Mouse (Mus musculus) lung, postnatal 0 days (tissue): Measurements from ENCODE around the gene Rmi2.

ENCODE experiments used
- CTCF ChIP-seq: IDR thresholded peaks from 2 replicates; pipeline ENCODE4 v1.5.1; 2016; ENCODE audit warnings: antibody characterized with exemption, mild to moderate bottlenecking
- EP300 ChIP-seq: IDR thresholded peaks from 2 replicates; pipeline ENCODE4 v1.6.1; 2016; ENCODE audit warnings: antibody characterized with exemption, mild to moderate bottlenecking, control low read depth

- no peak for TF ChIP-seq CTCF
- TF ChIP-seq EP300, result no peak
These were observed 333 bp upstream of the Rmi2 start for GRCm38 (mm10) chr16:10834542-10834910.
